Mouse (Mus musculus) cerebellum, adult 2 months (tissue): Measurements from ENCODE around the gene Mapre3.
A peak's percentile ranks its signal among the peaks of the same experiment; 100 is the strongest.

Experiments used
- CTCF ChIP-seq: fragments of 200-500 bp; IDR thresholded peaks from 2 replicates; pipeline ENCODE4 v1.5.1; 2011; ENCODE audit warnings: low read depth, mild to moderate bottlenecking, control low read depth, low read length, moderate library complexity, borderline replicate concordance; ENCODE audit not compliant: insufficient read depth
- POLR2A ChIP-seq: fragments of 200-500 bp; IDR thresholded peaks from 2 replicates; pipeline ENCODE4 v1.6.1; 2011; ENCODE audit warnings: low read length, control low read depth, borderline replicate concordance; ENCODE audit not compliant: insufficient read depth

GRCm38 (mm10) chr5:30907413-30908059 is 93.1 kb downstream of the Mapre3 start, which contains the start of gene Ost4:
- TF ChIP-seq CTCF: no peak
- TF ChIP-seq POLR2A: peak; percentile 78; the same call in 1 of the 2 replicates
